Mouse (Mus musculus): ENCODE results near the gene Frmd4b. TPM values are rescaled to one million over a fixed set of nuclear protein-coding genes. Genes with fewer than 3 reads are reported as not detected.

Frmd4b gene
- total RNA-seq, 2 experiments from 2014 or later = 26.3 to 33.5 TPM

GRCm38 (mm10) chr6:97579704-97580103 is 37.6 kb downstream of the Frmd4b start:
- DNase-seq = no peak

- DNase-seq = no peak
Measured at GRCm38 (mm10) chr6:97578210-97578609, 39.1 kb downstream of the Frmd4b start.

- no peak for DNase-seq
Measured at GRCm38 (mm10) chr6:97577349-97577748, 40.0 kb downstream of the Frmd4b start.

- no peak for DNase-seq
Measured at GRCm38 (mm10) chr6:97576565-97577346, 40.6 kb downstream of the Frmd4b start.

- no peak for DNase-seq
Measured at GRCm38 (mm10) chr6:97576096-97576495, 41.2 kb downstream of the Frmd4b start.

- DNase-seq = no peak
Measured at GRCm38 (mm10) chr6:97574973-97575372, 42.4 kb downstream of the Frmd4b start.

- DNase-seq = no peak
Measured at GRCm38 (mm10) chr6:97572226-97572625, 45.1 kb downstream of the Frmd4b start.

- no peak for DNase-seq
Measured at GRCm38 (mm10) chr6:97568538-97568937, 48.8 kb downstream of the Frmd4b start.

- no peak for DNase-seq
Measured at GRCm38 (mm10) chr6:97566746-97567145, 50.6 kb downstream of the Frmd4b start.

- DNase-seq = no peak
Measured at GRCm38 (mm10) chr6:97557147-97557546, 60.2 kb downstream of the Frmd4b start.

- no peak for DNase-seq
Measured at GRCm38 (mm10) chr6:97555637-97556036, 61.7 kb downstream of the Frmd4b start.

GRCm38 (mm10) chr6:97553431-97553830 is 63.9 kb downstream of the Frmd4b start:
- no peak for DNase-seq

- no peak for DNase-seq
Measured at GRCm38 (mm10) chr6:97552573-97552972, 64.8 kb downstream of the Frmd4b start.

GRCm38 (mm10) chr6:97551884-97552283 is 65.5 kb downstream of the Frmd4b start:
- no peak for DNase-seq

- DNase-seq = no peak
Measured at GRCm38 (mm10) chr6:97551161-97551560, 66.2 kb downstream of the Frmd4b start.

- no peak for DNase-seq
Measured at GRCm38 (mm10) chr6:97540458-97540857, 76.9 kb downstream of the Frmd4b start.

- peak; percentile 76 to 83 for DNase-seq
Measured at GRCm38 (mm10) chr6:97535763-97536445, 81.4 kb downstream of the Frmd4b start.

GRCm38 (mm10) chr6:97531043-97531442 is 86.3 kb downstream of the Frmd4b start:
- DNase-seq = no peak

- DNase-seq = no peak
Measured at GRCm38 (mm10) chr6:97528961-97529680, 88.2 kb downstream of the Frmd4b start.

GRCm38 (mm10) chr6:97526092-97526491 is 91.2 kb downstream of the Frmd4b start:
- peak in 1 of 2 experiments; percentile 26 for DNase-seq

GRCm38 (mm10) chr6:97523118-97523517 is 94.2 kb downstream of the Frmd4b start:
- peak; percentile 70 to 77 for DNase-seq

- no peak for DNase-seq
Measured at GRCm38 (mm10) chr6:97521279-97522038, 95.9 kb downstream of the Frmd4b start.

All from layer of hippocampus, postnatal 36 days (tissue).